Mouse (Mus musculus) midbrain, embryonic 15.5 days (tissue): ENCODE measurements around the gene Wwp2. TPM values are rescaled to one million over a fixed set of nuclear protein-coding genes. Genes with fewer than 3 reads are reported as not detected.

Experiments used
- ATAC-seq: fragments of 200-750 bp; cut with Nextera tagmentation; replicated peaks from 2 replicates; pipeline ENCODE4 v1.8.0; 2017; ENCODE audit warnings: moderate TSS enrichment
- H3K27ac ChIP-seq: fragments of 300-500 bp; sonication (generic); 2 replicates; pipeline ENCODE4 v1.5.1; 2015; ENCODE audit warnings: mild to moderate bottlenecking, inconsistent platforms
- H3K27me3 ChIP-seq: fragments of 300-500 bp; sonication (generic); replicated peaks from 2 replicates; pipeline ENCODE4 v1.6.1; 2015; ENCODE audit warnings: inconsistent platforms
- H3K36me3 ChIP-seq: fragments of 300-500 bp; sonication (generic); replicated peaks from 2 replicates; pipeline ENCODE4 v1.6.1; 2015; ENCODE audit warnings: inconsistent platforms
- H3K4me1 ChIP-seq: fragments of 300-500 bp; sonication (generic); 2 replicates; pipeline ENCODE4 v1.6.1; 2015; ENCODE audit warnings: inconsistent platforms
- H3K4me2 ChIP-seq: fragments of 300-500 bp; sonication (generic); 2 replicates; pipeline ENCODE4 v1.6.1; 2015; ENCODE audit warnings: inconsistent platforms, mild to moderate bottlenecking, moderate library complexity
- H3K4me3 ChIP-seq: fragments of 300-500 bp; sonication (generic); 2 replicates; pipeline ENCODE4 v1.5.1; 2015; ENCODE audit warnings: mild to moderate bottlenecking, inconsistent platforms
- H3K9ac ChIP-seq: fragments of 300-500 bp; sonication (generic); 2 replicates; pipeline ENCODE4 v1.6.1; 2015; ENCODE audit warnings: mild to moderate bottlenecking, inconsistent platforms
- H3K9me3 ChIP-seq: fragments of 300-500 bp; sonication (generic); 2 replicates; pipeline ENCODE4 v1.6.1; 2016; ENCODE audit warnings: inconsistent platforms
- WGBS: fragments of 180-500 bp; shearing (Covaris S2); methylation state at CpG from one replicate; pipeline ENCODE4 v1.1.7; 2015; ENCODE audit warnings: mixed read lengths; 5-methylcytosine and 5-hydroxymethylcytosine counted together
- polyA plus RNA-seq: library from polyadenylated mRNA; unstranded; fragments of >200 nt; fragmentation: Nextera tagmentation; extraction: Ambion mirVana; gene quantifications from 2 replicates; pipeline ENCODE4 v1.2.1, GENCODE M21; 2015

The Wwp2 gene
- polyA plus RNA-seq, 1 experiment from 2014 or later: 44.3 TPM

DNA sequence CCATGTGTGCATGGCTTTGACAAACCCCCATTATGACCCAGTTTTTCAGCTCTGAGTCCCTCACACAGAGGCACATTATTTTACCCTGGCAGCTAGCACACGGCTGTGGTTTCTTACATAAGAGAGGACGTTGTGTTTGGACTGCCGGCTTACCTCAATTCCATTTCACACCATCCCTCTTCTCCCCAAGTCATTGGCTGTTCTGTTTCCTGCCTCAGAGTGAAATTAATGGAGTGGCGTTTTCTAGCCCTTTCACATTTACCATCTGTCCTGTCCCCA, 86.3 kb downstream of the Wwp2 start:
- Histone ChIP-seq H3K9me3 (no peaks in the 10 kb centered on the region), H3K36me3 (0 out of 2 replicates have a peak, but pooled peaks cover 8% of the 10 kb centered on the region), H3K4me2 (no peak overlapping the region), H3K9ac (no peak overlapping the region), H3K27ac (no peak overlapping the region), H3K27me3 (no peaks in the 10 kb centered on the region), H3K4me1 (no peaks in the 10 kb centered on the region), H3K4me3 (no peak overlapping the region)
- ATAC-seq: no peak
- 84% methylated on average over 4 of the region's 4 CpGs for WGBS

DNA sequence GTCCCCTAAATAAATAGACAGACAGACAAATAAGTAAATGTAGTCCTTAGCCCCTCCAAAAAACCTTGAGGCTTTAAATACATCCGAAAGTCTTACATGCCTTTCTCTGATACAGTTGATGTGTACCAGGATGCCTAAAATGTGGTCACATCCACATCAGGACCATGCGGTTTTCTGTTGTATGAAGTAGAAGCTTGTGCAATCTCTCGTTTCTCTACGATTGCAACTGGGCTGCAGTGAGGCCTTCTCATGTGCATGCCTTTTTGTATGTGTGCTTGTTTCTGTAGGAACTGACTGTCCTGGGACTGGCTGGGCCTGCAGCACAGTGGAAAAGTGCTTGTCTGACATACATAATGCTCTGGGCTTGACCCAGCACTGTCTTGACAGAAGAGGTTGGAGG, 88.4 kb downstream of the Wwp2 start:
- H3K4me3 ChIP-seq: no peak overlapping the region

DNA sequence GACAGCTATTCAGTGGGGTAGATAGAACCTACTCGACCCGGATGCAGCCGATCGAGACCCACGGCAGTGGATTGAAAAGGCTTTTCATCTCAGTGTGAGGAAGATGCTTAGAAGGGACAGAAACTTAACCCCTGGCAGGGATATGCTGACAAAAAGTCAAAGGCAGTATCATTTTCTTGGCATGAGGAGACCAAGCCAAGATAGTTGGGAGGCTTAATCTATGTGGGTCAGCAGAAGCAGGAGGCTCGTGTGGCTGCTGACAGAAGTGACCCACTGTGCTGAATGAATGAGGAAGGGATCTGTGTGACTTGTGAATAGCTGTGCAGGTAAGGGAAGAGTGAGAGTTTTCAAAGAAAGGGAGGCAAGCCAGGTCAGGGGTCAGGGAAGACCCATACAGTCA, 92.6 kb downstream of the Wwp2 start:
- no peaks in the 10 kb centered on the region for H3K4me1 ChIP-seq
- no peak for ATAC-seq
- no peaks in the 10 kb centered on the region for H3K27me3 ChIP-seq
- H3K4me3 ChIP-seq: no peak overlapping the region
- no peak overlapping the region for H3K4me2 ChIP-seq
- H3K9me3 ChIP-seq: no peaks in the 10 kb centered on the region
- WGBS: 61% methylated on average over 6 of the region's 6 CpGs
- no peak overlapping the region for H3K9ac ChIP-seq
- no peaks in the 10 kb centered on the region for H3K36me3 ChIP-seq
- H3K27ac ChIP-seq: no peak overlapping the region

More for the DNA sequence above, 88.4 kb downstream of the Wwp2 start:
- Histone ChIP-seq H3K9ac (no peak overlapping the region), H3K4me1 (no peaks in the 10 kb centered on the region), H3K27ac (no peak overlapping the region), H3K36me3 (no peaks in the 10 kb centered on the region), H3K4me2 (no peak overlapping the region), H3K27me3 (no peaks in the 10 kb centered on the region), H3K9me3 (no peaks in the 10 kb centered on the region)
- ATAC-seq: no peak
- WGBS: 94% methylated on average over 4 of the region's 4 CpGs

DNA sequence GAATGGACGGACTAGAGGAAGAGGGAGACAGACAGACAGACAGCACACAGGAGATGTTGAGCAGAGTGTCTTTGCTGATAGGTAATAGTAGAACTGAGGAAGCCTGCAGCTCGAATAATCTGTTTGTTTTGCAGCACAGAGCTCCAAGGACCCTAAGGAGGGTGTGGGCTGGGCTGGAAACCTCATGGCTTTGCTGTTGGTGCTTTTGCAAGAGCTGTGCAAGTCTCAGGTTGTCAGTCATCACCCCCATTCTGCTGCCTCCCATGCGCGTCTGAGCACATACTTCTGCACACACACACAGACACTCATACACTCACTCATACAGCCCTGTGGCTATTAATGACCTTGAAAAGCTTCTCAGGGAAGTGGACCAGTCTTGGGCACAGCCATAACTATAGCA, 101.3 kb downstream of the Wwp2 start:
- H3K4me2 ChIP-seq: no peak overlapping the region
- no peak overlapping the region for H3K9ac ChIP-seq
- no peaks in the 10 kb centered on the region for H3K27me3 ChIP-seq
- 0 out of 2 replicates have a peak, but pooled peaks cover 3% of the 10 kb centered on the region for H3K36me3 ChIP-seq
- H3K4me1 ChIP-seq: no peaks in the 10 kb centered on the region
- no peak overlapping the region for H3K4me3 ChIP-seq
- WGBS: 90% methylated on average over 4 of the region's 4 CpGs
- H3K9me3 ChIP-seq: no peaks in the 10 kb centered on the region
- ATAC-seq: no peak
- no peak overlapping the region for H3K27ac ChIP-seq

DNA sequence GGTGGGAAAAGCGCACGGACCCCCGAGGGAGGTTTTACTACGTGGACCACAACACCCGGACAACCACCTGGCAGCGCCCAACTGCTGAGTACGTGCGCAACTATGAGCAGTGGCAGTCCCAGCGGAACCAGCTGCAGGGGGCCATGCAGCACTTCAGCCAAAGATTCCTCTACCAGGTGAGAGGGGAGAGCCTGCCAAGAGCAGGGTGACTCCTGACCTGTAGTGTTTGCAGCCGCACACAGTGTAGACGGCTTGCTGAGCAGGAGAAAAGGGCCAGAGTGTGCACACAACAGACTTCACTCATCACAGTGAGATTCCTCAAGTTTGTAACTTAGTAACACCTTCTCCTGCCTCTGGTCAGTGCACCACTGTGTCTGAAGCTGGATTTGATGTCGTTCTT, 104.5 kb downstream of the Wwp2 start:
- Histone ChIP-seq H3K9ac (no peak overlapping the region), H3K4me2 (no peak overlapping the region), H3K27me3 (no peaks in the 10 kb centered on the region), H3K4me1 (no peaks in the 10 kb centered on the region), H3K9me3 (no peaks in the 10 kb centered on the region), H3K27ac (no peak overlapping the region), H3K36me3 (0 out of 2 replicates have a peak, but pooled peaks cover 3% of the 10 kb centered on the region), H3K4me3 (no peak overlapping the region)
- WGBS: 85% methylated on average over 12 of the region's 12 CpGs
- no peak for ATAC-seq

DNA sequence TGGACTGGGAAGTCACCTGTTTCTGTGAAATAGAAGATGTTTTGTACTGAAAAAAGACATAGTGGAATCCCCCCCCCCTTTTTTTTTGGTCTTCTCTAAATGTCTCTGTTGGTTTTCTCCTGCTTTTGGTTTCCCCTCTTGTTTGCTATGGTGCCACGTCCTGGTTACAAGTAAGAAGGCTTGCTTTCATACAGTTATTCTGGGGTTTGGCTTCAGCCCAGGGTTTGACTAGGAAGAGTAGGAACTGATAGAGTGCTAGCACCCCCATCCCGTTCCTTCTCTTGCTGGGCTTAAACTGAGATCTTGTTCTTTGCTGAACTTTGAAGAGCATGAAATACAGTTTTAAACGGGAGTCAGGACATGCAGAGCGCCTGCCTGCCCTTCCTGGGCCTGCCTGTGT, 105.2 kb downstream of the Wwp2 start:
- WGBS: 92% methylated on average over 4 of the region's 4 CpGs

DNA sequence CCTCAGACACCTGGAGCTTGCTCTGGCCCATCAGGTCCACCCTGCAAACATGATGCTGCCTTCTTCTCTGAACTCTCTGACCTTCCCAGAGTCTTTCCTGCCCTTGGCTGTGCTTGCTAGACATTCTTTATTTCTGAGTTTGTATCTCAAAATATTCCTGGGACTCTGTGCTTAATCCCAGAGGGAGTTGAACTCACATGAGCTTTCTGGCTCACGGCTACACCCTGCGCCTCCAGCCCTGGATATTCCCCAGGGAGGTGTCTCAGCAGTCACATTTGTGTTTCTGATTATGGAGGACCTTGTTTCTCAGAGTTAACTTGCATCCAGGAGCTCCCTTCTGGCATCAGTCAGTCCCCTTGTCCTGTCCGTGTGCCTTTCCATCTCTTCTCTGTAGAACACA, 106.0 kb downstream of the Wwp2 start:
- Histone ChIP-seq H3K4me3 (no peak overlapping the region), H3K27ac (no peak overlapping the region), H3K4me1 (no peaks in the 10 kb centered on the region), H3K9ac (no peak overlapping the region), H3K4me2 (no peak overlapping the region), H3K36me3 (peaks cover 3% of the 10 kb centered on the region; the same call in 1 of the 2 replicates), H3K9me3 (no peaks in the 10 kb centered on the region), H3K27me3 (no peaks in the 10 kb centered on the region)
- 87% methylated on average over 3 of the region's 3 CpGs for WGBS
- no peak for ATAC-seq

More for the DNA sequence above, 105.2 kb downstream of the Wwp2 start:
- Histone ChIP-seq H3K27me3 (no peaks in the 10 kb centered on the region), H3K4me3 (no peak overlapping the region), H3K27ac (no peak overlapping the region), H3K4me2 (no peak overlapping the region), H3K9me3 (no peaks in the 10 kb centered on the region), H3K36me3 (peaks cover 3% of the 10 kb centered on the region; the same call in 1 of the 2 replicates), H3K9ac (no peak overlapping the region), H3K4me1 (no peaks in the 10 kb centered on the region)
- no peak for ATAC-seq

DNA sequence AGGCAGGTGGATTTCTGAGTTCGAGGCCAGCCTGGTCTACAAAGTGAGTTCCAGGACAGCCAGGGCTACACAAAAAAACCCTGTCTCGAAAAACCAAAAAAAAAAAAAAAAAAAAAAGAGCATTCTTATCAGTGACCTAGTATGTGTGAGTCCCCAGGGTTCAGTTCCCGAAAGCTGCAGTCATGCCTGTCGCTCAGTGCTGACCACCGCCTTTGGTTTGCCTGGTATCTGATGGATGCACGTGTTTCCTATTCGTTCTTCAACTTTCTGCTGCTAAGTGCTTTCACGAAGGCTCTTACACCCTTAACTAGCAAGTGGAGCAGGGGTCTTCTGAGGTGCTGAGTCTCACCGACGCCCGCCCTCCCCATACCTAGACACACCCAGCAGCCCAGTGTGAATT, 107.5 kb downstream of the Wwp2 start:
- no peak overlapping the region for H3K9ac ChIP-seq
- H3K27ac ChIP-seq: no peak overlapping the region
- no peak overlapping the region for H3K4me3 ChIP-seq
- H3K27me3 ChIP-seq: no peaks in the 10 kb centered on the region
- no peak for ATAC-seq
- H3K9me3 ChIP-seq: no peaks in the 10 kb centered on the region
- H3K36me3 ChIP-seq: peaks cover 3% of the 10 kb centered on the region; the same call in 1 of the 2 replicates
- H3K4me2 ChIP-seq: no peak overlapping the region
- WGBS: 90% methylated on average over 11 of the region's 11 CpGs
- H3K4me1 ChIP-seq: no peaks in the 10 kb centered on the region

DNA sequence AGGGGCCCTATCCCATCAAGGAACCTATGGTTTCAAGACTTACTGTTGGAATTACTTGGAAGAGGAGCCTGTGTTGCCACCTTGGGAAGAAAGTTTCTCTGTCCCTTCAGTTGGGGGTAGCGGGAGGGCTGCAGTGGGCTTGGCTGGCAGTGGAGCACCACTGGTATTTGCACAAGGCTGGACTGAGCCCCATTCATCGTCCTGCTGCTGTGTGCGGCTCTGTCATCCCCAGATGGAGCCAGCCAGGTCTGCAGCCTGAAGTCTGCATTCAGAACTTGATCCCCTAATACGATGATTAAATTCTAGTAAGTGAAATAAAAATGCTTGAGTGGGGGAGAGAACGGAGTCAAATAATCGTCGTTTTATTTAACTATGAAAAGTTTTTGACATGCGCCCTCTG, 108.0 kb downstream of the Wwp2 start:
- no peak for ATAC-seq
- Histone ChIP-seq H3K9ac (no peak overlapping the region), H3K4me3 (no peak overlapping the region), H3K9me3 (no peaks in the 10 kb centered on the region), H3K36me3 (peaks cover 3% of the 10 kb centered on the region; the same call in 1 of the 2 replicates), H3K4me2 (no peak overlapping the region), H3K4me1 (no peaks in the 10 kb centered on the region), H3K27ac (no peak overlapping the region), H3K27me3 (no peaks in the 10 kb centered on the region)
- 85% methylated on average over 8 of the region's 8 CpGs for WGBS

DNA sequence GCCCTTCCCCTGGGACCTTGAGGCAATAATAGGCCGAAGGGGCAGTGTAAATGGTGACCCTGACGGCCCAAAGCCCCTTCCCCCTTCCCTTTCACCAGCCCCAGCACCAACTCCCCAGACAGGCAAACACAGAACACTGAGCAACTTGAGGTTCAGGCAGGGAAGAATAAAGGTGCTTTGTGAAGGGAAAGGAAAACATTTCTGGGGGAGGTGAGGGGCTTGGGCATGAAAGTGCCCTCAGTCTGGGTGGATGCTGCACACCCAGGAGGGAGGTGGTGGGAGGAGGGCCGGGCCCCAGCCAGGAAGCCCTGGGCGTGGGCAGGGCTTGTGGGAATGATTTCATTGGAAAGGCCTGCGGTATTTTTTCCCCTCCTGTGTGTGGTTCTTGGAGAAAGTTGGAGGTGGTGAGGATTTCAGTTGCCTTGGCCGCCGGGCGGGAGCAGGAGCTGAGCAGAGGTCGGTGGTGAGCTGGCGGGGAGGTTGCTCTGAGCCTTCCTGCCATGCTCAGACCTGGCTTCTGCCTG, 108.5 kb downstream of the Wwp2 start:
- H3K36me3 ChIP-seq: peaks cover 3% of the 10 kb centered on the region; the same call in 1 of the 2 replicates
- H3K4me2 ChIP-seq: no peak overlapping the region
- H3K4me1 ChIP-seq: no peaks in the 10 kb centered on the region
- ATAC-seq: no peak
- no peak overlapping the region for H3K9ac ChIP-seq
- H3K9me3 ChIP-seq: no peaks in the 10 kb centered on the region
- no peaks in the 10 kb centered on the region for H3K27me3 ChIP-seq
- H3K4me3 ChIP-seq: no peak overlapping the region
- WGBS: 54% methylated on average over 10 of the region's 10 CpGs
- no peak overlapping the region for H3K27ac ChIP-seq

DNA sequence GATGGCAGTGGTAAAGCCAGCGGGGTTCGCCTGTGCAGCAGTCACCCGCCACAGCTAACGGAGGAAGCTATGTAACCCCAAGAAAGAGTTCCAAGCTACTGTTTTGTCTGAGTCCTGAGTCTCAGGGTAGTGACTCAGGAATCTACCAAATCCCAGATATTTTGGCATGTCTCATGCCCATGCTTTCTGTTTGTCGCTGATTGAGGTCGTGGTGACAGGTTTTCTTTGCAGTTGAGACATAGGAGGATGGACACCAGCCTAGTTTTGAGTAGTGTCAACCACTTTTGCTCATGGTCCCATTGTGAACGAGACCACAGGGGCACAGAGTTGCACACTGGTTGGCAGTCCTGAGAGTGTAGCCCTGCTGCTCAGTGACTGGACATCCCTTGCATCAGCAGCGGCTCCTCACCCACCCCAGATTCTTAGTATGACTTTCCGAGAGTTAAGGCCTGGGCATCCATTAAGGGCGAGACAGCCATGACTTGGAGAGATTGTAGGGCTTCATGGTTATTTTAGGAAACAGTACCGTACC, 109.5 kb downstream of the Wwp2 start:
- Histone ChIP-seq H3K27ac (no peak overlapping the region), H3K4me2 (no peak overlapping the region), H3K27me3 (no peaks in the 10 kb centered on the region), H3K4me1 (no peaks in the 10 kb centered on the region), H3K9ac (no peak overlapping the region), H3K36me3 (peaks cover 8% of the 10 kb centered on the region; the same call in 1 of the 2 replicates), H3K9me3 (no peaks in the 10 kb centered on the region), H3K4me3 (no peak overlapping the region)
- WGBS: 97% methylated on average over 11 of the region's 11 CpGs
- no peak for ATAC-seq

DNA sequence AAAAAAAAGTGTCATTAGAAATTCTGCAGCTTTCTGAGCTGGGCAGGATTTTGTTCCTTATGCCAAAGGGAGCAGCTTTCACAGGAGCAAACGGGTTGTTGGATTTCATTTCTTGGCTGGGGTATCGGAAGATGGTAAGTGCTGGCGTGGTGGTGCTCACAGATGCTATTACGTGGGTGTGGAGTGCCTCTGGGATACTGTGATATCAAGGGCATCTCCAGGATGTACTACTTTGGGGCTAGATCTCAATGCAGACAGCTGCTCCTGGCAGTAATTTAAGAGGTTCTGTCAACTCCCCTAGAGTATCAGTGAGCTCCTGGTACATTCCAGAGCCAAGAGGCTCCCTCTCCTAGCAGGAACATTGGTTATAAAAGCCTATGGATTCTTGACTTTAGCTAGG, 110.0 kb downstream of the Wwp2 start:
- no peak for ATAC-seq
- no peaks in the 10 kb centered on the region for H3K27me3 ChIP-seq
- H3K27ac ChIP-seq: no peak overlapping the region
- H3K9me3 ChIP-seq: no peaks in the 10 kb centered on the region
- H3K9ac ChIP-seq: no peak overlapping the region
- H3K4me1 ChIP-seq: no peaks in the 10 kb centered on the region
- H3K36me3 ChIP-seq: peaks cover 8% of the 10 kb centered on the region; the same call in 1 of the 2 replicates
- WGBS: 96% methylated on average over 4 of the region's 4 CpGs
- no peak overlapping the region for H3K4me2 ChIP-seq
- H3K4me3 ChIP-seq: no peak overlapping the region

DNA sequence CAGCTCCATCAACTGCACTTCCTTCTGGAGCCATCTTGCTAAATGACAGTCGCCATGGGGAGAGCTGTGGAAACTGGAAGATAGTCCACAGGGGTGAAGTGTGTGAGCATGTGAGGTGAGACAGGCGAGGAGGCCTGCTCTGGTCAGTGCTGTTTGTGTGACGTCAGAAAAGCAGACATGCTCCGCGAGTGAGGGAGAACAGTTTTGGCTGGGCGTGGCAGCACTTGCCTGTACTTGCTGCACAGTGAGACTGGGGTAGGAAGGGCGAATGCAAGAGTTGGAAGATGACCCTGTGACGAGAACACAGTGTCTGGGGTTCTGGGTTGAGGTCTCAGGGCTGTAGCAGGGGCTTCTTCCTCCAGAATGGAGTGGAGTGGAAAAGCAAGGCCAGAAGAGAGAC, 110.7 kb downstream of the Wwp2 start:
- H3K36me3 ChIP-seq: peaks cover 8% of the 10 kb centered on the region; the same call in 1 of the 2 replicates

More for the DNA sequence above, 110.7 kb downstream of the Wwp2 start:
- Histone ChIP-seq H3K4me1 (no peaks in the 10 kb centered on the region), H3K4me3 (no peak overlapping the region), H3K27ac (no peak overlapping the region), H3K27me3 (no peaks in the 10 kb centered on the region), H3K9ac (no peak overlapping the region), H3K9me3 (no peaks in the 10 kb centered on the region), H3K4me2 (no peak overlapping the region)
- ATAC-seq: no peak
- 88% methylated on average over 8 of the region's 8 CpGs for WGBS
